Mouse (Mus musculus): ENCODE measurements around the gene Fyco1. TPM values are rescaled to one million over a fixed set of nuclear protein-coding genes. Genes with fewer than 3 reads are reported as not detected.
A peak's percentile ranks its signal among the peaks of the same experiment; 100 is the strongest.
"Not testable (repeated sequence)": the region's sequence is repeated elsewhere in the genome, so short reads cannot be mapped to it uniquely, and the experiment has no call there.

Fyco1 gene
- total RNA-seq, 2 experiments from 2014 or later: 206 to 217 TPM

- no peak for DNase-seq
- intact Hi-C loops (cut with DNase I): no loop called here
Observed at GRCm38 (mm10) chr9:123815444-123815843, 36.3 kb downstream of the Fyco1 start.

GRCm38 (mm10) chr9:123814821-123815220 is 36.9 kb downstream of the Fyco1 start:
- intact Hi-C loops (cut with DNase I): no loop called here
- peak in 1 of 2 experiments; percentile 20 for DNase-seq

- no peak for DNase-seq
- intact Hi-C loops (cut with DNase I): no loop called here
Observed at GRCm38 (mm10) chr9:123814326-123814725, 37.4 kb downstream of the Fyco1 start.

- DNase-seq: no peak
- intact Hi-C loops (cut with DNase I): no loop called here
Observed at GRCm38 (mm10) chr9:123811831-123812230, 39.9 kb downstream of the Fyco1 start.

- intact Hi-C loops (cut with DNase I): no loop called here
Observed at GRCm38 (mm10) chr9:123808583-123808982, 43.1 kb downstream of the Fyco1 start.

GRCm38 (mm10) chr9:123806267-123806666 is 45.4 kb downstream of the Fyco1 start, which contains the start of gene Cxcr6:
Cxcr6 (plus strand) TSS chr9:123806475.
- intact Hi-C loops (cut with DNase I): no loop called here
- DNase-seq: no peak

More at GRCm38 (mm10) chr9:123808583-123808982, 43.1 kb downstream of the Fyco1 start:
- DNase-seq: peak in 1 of 2 experiments; percentile 20

- intact Hi-C loops (cut with DNase I): no loop called here
Observed at GRCm38 (mm10) chr9:123805241-123805640, 46.5 kb downstream of the Fyco1 start.

GRCm38 (mm10) chr9:123802896-123803295 is 48.8 kb downstream of the Fyco1 start:
- intact Hi-C loops (cut with DNase I): no loop called here
- DNase-seq: no peak

More at GRCm38 (mm10) chr9:123805241-123805640, 46.5 kb downstream of the Fyco1 start:
- DNase-seq: no peak

- peak in 1 of 2 experiments; percentile 16 for DNase-seq
- intact Hi-C loops (cut with DNase I): no loop called here
Observed at GRCm38 (mm10) chr9:123802421-123802820, 49.3 kb downstream of the Fyco1 start.

- DNase-seq: no peak
- intact Hi-C loops (cut with DNase I): no loop called here
Observed at GRCm38 (mm10) chr9:123801527-123801926, 50.2 kb downstream of the Fyco1 start.

- peak; percentile 69 to 71 for DNase-seq
Observed at GRCm38 (mm10) chr9:123796174-123796573, 55.5 kb downstream of the Fyco1 start.

GRCm38 (mm10) chr9:123788855-123789529 is 62.7 kb downstream of the Fyco1 start:
- DNase-seq: peak; percentile 23 to 47
- intact Hi-C loops (cut with DNase I): no loop called here

More at GRCm38 (mm10) chr9:123796174-123796573, 55.5 kb downstream of the Fyco1 start:
- intact Hi-C loops (cut with DNase I): loop anchor here (2.0 kb wide), 2 partner anchors 83 to 157 kb away; no protein-coding TSS in a partner anchor

GRCm38 (mm10) chr9:123773299-123773698 is 78.4 kb downstream of the Fyco1 start:
- peak in 1 of 2 experiments; percentile 28 for DNase-seq
- intact Hi-C loops (cut with DNase I): not testable (repeated sequence)

GRCm38 (mm10) chr9:123769532-123769931 is 82.2 kb downstream of the Fyco1 start:
- DNase-seq: peak; percentile 18 to 22
- intact Hi-C loops (cut with DNase I): no loop called here

- no peak for DNase-seq
- intact Hi-C loops (cut with DNase I): no loop called here
Observed at GRCm38 (mm10) chr9:123768443-123768842, 83.3 kb downstream of the Fyco1 start.

GRCm38 (mm10) chr9:123766996-123767395 is 84.7 kb downstream of the Fyco1 start:
- intact Hi-C loops (cut with DNase I): no loop called here
- DNase-seq: no peak

GRCm38 (mm10) chr9:123763771-123764170 is 87.9 kb downstream of the Fyco1 start:
- intact Hi-C loops (cut with DNase I): no loop called here

GRCm38 (mm10) chr9:123762886-123763285 is 88.8 kb downstream of the Fyco1 start:
- intact Hi-C loops (cut with DNase I): no loop called here
- peak; percentile 24 to 32 for DNase-seq

More at GRCm38 (mm10) chr9:123763771-123764170, 87.9 kb downstream of the Fyco1 start:
- DNase-seq: no peak

GRCm38 (mm10) chr9:123760806-123761205 is 90.9 kb downstream of the Fyco1 start:
- intact Hi-C loops (cut with DNase I): no loop called here
- no peak for DNase-seq

- DNase-seq: no peak
- intact Hi-C loops (cut with DNase I): no loop called here
Observed at GRCm38 (mm10) chr9:123758645-123759044, 93.1 kb downstream of the Fyco1 start.

- intact Hi-C loops (cut with DNase I): no loop called here
- DNase-seq: no peak
Observed at GRCm38 (mm10) chr9:123758156-123758555, 93.5 kb downstream of the Fyco1 start.

- intact Hi-C loops (cut with DNase I): no loop called here
- no peak for DNase-seq
Observed at GRCm38 (mm10) chr9:123757326-123757725, 94.4 kb downstream of the Fyco1 start.
